Mouse (Mus musculus) cortical plate, adult 2 months (tissue): ENCODE measurements at regions not wholly inside any gene's neighbourhood (a gene's known extent, or its start where the extent isn't known, plus 50 kb on each side); places are given as distances from the start of the nearest gene placed in this dataset.

ENCODE experiments used
- CTCF ChIP-seq: fragments of 200-500 bp; IDR thresholded peaks from 2 replicates; pipeline ENCODE4 v1.5.1; 2011; ENCODE audit warnings: mild to moderate bottlenecking, control low read depth, low read length; ENCODE audit not compliant: insufficient read depth; ENCODE audit errors: extremely low read depth
- POLR2A ChIP-seq: fragments of 200-500 bp; IDR thresholded peaks from 2 replicates; pipeline ENCODE4 v1.6.1; 2011; ENCODE audit warnings: mild to moderate bottlenecking, low read length, control low read depth; ENCODE audit not compliant: insufficient read depth; ENCODE audit errors: extremely low read depth

DNA sequence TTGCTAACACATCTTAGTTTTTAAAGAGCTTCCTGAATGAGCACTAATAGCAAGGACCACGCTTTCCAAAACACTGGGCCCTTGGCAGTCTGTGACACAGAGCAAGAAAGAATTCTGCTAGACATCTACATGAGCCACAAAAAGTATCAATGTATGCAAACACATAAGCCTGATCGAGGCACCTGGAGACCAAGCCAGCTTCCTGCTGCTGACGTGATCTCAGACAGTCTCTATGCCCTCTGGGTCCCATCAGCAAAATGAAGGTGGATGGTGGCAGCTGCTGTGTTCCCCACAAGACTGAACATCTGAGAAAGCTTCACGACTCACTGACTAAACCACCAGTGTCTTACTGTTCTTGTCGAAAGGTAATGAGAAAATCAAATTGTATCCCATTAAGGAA, 77.5 kb downstream of the Qrsl1 start:
- TF ChIP-seq CTCF: no peak
- no peak for TF ChIP-seq POLR2A
